Mouse (Mus musculus) A20 (cell line): ENCODE measurements around the gene Gm20388.

Experiments used
- DNase-seq: peaks from one replicate; pipeline ENCODE4 v3.0.0-alpha.2; 2011; ENCODE audit warnings: low read depth, low spot score

The Gm20388 gene

GRCm38 (mm10) chr8:122436146-122436545 is 2525.5 kb downstream of the Gm20388 start:
- no peak for DNase-seq

- no peak for DNase-seq
These were observed 2526.0 kb downstream of the Gm20388 start for GRCm38 (mm10) chr8:122436586-122437125.

DNA sequence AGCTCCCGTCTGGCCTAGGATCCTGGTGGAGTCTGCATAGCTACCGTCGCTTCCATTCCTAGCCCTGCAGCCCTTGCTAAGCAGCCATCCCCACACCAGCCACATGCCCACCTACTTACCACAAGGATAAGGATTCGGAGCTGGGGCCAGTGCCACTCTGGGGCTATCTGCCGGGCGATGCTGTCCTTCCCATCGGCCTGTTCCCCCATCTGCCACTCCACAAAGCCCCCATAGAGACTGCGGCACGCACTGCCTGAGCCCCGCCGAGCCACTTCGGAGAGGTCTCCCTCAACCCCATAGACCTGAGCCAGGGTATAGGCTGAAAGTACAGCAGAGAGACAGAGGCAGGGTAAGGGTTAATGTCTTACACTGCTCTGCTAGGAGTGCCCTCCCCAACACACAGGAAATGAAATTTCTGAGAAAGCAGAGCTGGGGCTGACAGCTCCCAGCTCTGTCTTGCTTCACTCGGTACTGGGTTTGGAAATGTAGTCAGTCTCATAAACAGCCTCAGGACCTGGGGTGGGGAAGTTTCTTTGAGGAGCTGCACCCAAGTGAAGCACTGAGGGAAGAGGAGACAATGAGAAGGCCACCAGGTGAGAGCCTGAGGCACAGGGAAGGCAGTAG is 2527.2 kb downstream of the Gm20388 start:
- no peak for DNase-seq

- DNase-seq = no peak
These were observed 2528.7 kb downstream of the Gm20388 start for GRCm38 (mm10) chr8:122439336-122439735.

- no peak for DNase-seq
These were observed 2530.7 kb downstream of the Gm20388 start for GRCm38 (mm10) chr8:122441326-122441725.

DNA sequence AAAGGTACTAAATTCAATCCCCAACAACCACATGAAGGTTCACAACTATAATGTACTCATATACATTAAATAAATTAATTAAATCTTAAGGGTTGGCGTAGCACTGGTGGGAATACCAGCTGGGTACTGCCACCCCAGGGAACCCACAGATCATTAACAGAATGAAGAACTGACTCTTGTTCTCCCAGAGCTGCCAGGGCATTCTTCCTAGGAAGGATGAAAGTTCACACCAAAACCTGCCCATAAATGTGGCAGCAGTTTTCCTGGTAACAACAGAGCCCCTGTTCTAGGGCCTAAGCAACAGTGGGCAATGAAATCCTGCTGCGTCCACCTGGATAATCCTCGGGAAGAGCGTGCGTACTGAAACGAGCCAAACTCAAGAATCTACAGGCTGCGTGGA is 2531.7 kb downstream of the Gm20388 start:
- DNase-seq = no peak

GRCm38 (mm10) chr8:122442781-122443180 is 2532.1 kb downstream of the Gm20388 start:
- DNase-seq = no peak

DNA sequence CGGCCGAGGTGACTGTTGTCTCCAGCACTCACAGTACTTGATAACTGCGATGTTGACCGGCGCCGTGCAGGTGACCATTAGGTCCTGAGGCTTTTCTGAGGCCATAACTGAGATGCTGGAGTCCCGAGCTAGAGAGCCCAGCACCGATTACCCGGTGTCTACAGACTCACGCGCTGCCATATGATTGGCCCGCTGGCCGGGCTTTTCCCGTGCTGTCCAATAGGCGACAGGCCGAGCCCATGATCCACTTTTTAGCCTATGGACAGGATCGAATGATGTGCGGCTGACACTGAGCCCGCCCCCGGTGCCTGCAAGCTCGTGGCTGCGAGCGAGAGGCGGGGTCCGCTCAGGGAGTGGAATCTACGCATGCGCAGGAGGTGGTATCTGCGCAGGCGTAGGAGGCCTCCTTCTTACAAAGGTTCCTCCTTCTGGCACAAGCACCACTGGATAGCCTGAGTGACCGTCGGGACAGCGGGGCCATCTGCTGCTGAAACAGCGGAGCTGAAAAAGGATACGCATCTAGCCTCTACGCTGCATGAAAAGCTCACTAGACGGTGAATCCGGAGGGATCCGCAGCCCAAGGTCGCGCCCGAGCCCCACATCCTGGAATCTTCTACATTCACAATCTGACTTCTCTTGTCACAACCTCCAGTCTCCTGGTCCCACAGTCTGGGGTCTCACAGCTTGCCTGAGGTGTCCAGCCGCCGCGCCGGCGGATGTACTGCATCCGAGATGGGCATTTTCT is 2532.8 kb downstream of the Gm20388 start, which contains the start of gene Mvd:
Gene Mvd (minus strand): TSS at position 161 of the 745 bp plus-strand sequence.
- DNase-seq = peak; percentile 100

- peak; percentile 81 for DNase-seq
These were observed 2533.6 kb downstream of the Gm20388 start for GRCm38 (mm10) chr8:122444058-122444748.

DNA sequence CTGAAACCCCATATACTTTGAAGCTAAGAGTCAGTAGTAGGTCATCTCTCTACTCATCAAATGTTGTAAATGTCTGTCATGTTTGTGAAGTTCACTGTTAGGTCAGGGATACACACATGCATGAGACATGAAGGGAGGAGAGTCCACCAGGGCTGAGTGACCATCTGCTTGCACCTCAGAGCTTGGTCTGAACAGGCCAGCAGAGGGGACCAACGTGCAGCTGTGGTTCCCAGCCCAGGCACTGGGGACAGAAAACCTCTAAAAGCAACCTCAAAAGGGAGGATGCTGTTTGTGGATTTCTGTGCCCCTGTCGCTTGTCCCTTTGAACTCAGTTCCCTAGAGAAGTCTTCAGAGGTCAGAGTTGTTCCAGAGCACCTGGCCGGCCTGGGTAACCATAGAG is 2534.6 kb downstream of the Gm20388 start:
- no peak for DNase-seq

GRCm38 (mm10) chr8:122451161-122451703 is 2540.6 kb downstream of the Gm20388 start:
- DNase-seq = no peak

GRCm38 (mm10) chr8:122452154-122452553 is 2541.5 kb downstream of the Gm20388 start:
- no peak for DNase-seq

GRCm38 (mm10) chr8:122454409-122454808 is 2543.8 kb downstream of the Gm20388 start:
- no peak for DNase-seq

- no peak for DNase-seq
These were observed 2546.5 kb downstream of the Gm20388 start for GRCm38 (mm10) chr8:122457171-122457570.

DNA sequence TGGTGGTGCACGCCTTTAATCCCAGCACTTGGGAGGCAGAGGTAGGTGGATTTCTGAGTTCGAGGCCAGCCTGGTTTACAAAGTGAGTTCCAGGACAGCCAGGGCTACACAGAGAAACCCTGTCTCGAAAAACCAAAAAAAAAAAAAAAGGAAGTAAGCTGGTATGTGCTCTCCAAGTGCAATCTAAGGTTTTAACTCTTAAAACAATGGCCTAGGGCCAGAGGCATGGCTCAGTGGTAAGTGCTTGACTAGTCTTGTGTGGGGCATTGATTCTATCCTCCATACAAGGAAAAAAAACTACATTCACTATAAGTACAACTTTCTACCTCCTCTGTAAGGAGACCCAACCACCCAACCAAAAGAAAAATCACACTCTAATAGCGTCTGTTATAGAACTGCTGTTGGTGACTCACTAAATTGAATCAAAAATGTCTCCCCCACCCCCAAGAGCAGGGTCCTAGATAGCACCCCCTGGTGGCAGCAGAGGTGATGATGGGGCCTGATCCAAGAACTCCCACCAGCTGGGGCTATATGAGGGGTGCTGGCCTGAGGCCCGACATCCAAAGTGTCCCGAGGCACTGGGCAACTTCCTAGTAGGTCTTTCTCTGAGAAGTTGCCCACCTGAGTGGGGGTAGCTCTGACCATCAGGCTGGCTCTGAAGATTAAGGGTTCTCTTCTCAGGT is 2548.7 kb downstream of the Gm20388 start:
- peak; percentile 38 for DNase-seq

DNA sequence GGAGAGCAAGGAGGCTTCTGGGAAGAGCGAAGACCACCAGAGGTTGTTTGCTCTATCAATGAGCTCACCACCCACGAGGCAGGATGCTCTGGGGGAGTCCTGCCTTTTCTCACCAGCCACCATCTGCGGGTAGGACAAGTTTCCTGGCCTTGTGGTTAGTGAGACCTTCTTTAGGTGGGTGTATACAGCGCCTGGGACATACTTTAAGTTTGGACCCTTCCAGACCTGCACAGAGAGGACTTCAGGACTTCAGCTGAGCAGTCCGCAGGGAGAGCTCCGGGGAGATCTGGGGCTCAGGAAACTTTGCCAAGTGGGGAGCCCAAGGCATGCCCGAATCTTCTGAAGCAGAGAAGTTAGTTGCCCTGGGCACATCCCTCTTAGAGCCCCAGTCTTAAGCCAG is 2549.3 kb downstream of the Gm20388 start:
- no peak for DNase-seq

- DNase-seq = peak; percentile 78
These were observed 2550.2 kb downstream of the Gm20388 start, which contains the start of gene Snai3 for GRCm38 (mm10) chr8:122460524-122461472. Snai3 (minus strand) TSS chr8:122460733.

DNA sequence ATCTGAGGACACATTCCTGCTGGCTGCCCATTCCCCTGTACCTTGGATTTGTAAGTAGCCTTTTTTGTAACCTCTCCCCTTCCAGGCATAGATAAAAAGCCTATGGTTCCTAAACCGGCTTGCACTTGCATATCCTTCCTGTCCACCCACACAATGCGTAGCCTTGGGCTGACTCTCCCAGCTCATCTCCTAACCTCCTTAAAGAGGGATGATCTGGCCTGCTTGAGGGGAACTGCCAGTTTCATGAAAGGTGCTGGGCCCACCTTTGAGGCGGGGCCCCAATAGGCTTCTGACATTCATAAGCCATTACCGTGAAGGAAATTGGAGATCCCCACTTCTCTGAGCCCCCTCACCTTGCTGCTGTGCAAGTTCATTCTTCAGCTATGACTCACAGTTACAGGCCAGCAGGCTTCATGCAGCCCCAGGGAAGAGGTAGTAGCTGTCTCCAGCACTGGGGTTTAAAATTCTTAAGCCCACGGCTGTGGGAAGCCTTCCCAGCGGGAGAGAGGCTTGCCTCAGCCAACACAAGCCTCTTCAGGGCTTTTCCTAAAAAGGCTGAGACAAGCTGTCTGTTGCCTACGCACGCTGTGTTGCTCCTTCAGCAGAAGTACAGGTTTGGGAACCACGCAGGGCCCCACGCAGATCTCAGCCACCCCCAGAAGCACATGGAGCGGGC is 2551.0 kb downstream of the Gm20388 start:
- peak; percentile 40 for DNase-seq

DNA sequence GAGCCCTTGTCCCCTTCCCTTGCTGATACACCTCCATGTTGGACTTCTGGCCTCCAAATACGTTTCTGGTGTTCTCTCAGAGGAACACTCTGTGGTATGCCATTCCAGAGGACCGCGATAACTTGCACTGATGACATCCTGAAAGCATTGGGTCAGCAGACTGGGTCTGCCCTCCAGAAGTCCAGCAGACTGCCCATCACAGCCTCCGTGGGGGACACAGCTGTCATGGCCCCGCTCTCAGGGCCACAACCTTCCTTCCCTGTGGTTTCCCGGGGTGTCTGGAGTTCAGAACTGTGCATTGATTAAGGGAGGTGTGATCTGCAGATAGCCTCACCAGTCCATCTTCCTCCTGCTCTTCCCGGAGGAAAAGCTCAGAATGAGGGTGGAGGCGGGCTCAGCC is 2551.9 kb downstream of the Gm20388 start:
- DNase-seq = no peak
